Mouse (Mus musculus): ENCODE results near the gene Camta1.

Gene Camta1

GRCm38 (mm10) chr4:151709269-151709668 lies 152.4 kb downstream of the Camta1 start:
- TF ChIP-seq GATA4 (IDR thresholded peaks at IDR 0.05; ENCODE audit: insufficient replicate concordance, low read length) = no peak

GRCm38 (mm10) chr4:151703069-151703735 lies 158.5 kb downstream of the Camta1 start:
- no peak for TF ChIP-seq GATA4 (IDR thresholded peaks at IDR 0.05; ENCODE audit: insufficient replicate concordance, low read length)

GRCm38 (mm10) chr4:151702463-151702862 lies 159.2 kb downstream of the Camta1 start:
- TF ChIP-seq GATA4 (IDR thresholded peaks at IDR 0.05; ENCODE audit: insufficient replicate concordance, low read length) = no peak

GRCm38 (mm10) chr4:151695984-151696383 lies 165.7 kb downstream of the Camta1 start:
- TF ChIP-seq GATA4 (IDR thresholded peaks at IDR 0.05; ENCODE audit: insufficient replicate concordance, low read length) = no peak

DNA sequence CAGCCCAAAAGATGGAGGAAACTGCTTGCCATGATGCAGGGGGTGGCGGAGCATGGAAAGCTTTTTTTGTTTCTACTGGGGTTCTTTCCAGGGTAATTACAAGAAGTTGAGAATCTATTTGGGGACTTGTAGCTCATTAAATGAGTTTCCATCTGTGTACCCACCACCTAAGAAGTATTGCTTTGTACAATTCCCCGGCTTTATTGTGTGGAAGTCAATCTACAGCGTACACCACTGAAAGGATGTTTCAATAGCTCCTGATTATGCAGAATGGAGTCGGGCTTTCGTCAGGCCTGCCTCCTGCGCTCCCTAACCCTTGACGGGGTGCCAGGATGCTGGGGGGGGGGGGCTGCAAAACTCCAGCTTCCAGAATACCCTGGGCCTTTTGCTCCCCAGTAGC lies 167.1 kb downstream of the Camta1 start:
- TF ChIP-seq GATA4 (IDR thresholded peaks at IDR 0.05; ENCODE audit: insufficient replicate concordance, low read length) = no peak

- no peak for TF ChIP-seq GATA4 (IDR thresholded peaks at IDR 0.05; ENCODE audit: insufficient replicate concordance, low read length)
Observed at GRCm38 (mm10) chr4:151694047-151694446, 167.6 kb downstream of the Camta1 start.

- no peak for TF ChIP-seq GATA4 (IDR thresholded peaks at IDR 0.05; ENCODE audit: insufficient replicate concordance, low read length)
Observed at GRCm38 (mm10) chr4:151690041-151690440, 171.6 kb downstream of the Camta1 start.

- no peak for TF ChIP-seq GATA4 (IDR thresholded peaks at IDR 0.05; ENCODE audit: insufficient replicate concordance, low read length)
Observed at GRCm38 (mm10) chr4:151688206-151688605, 173.5 kb downstream of the Camta1 start.

DNA sequence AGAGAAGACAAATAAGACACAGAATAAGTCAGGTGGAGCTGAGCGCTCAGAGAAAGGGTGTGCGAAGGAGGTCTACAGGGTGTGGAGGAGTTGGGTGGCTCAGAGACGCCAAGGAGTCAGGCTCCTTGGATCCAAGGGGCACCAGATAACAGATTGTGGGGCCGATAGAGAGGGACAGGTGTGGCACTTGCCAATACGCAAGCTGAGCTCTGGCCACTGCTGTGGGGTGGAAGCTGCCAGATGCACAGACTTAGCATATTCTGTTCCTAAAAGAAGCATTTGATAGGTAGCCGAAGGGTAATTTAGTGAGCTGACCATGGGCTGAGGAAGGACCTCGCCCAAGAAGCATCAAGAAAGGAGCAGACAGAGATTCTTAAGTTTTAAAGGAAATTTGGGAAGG lies 177.1 kb downstream of the Camta1 start:
- TF ChIP-seq GATA4 (IDR thresholded peaks at IDR 0.05; ENCODE audit: insufficient replicate concordance, low read length) = no peak

- no peak for TF ChIP-seq GATA4 (IDR thresholded peaks at IDR 0.05; ENCODE audit: insufficient replicate concordance, low read length)
Observed at GRCm38 (mm10) chr4:151682831-151683488, 178.7 kb downstream of the Camta1 start.

DNA sequence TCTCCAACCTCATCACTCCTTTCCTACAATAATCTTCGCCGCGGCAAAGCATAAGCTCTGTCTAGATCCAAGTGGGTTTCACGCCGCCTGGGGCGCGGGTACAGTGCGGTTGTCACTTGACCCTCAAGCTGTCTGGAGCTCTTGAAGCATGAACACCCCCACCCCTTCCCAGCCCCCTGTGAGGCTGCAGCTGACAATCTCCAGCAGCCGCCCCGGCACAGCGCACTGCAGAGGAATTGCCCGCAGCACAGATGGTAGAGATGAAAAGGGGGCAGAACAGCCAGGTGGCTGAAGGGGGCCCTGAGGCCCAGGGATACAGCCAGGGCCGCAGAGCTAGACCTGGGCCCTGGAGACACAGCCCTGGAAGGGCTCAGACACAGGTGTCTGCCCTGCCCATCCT lies 189.2 kb downstream of the Camta1 start:
- no peak for TF ChIP-seq GATA4 (IDR thresholded peaks at IDR 0.05; ENCODE audit: insufficient replicate concordance, low read length)

DNA sequence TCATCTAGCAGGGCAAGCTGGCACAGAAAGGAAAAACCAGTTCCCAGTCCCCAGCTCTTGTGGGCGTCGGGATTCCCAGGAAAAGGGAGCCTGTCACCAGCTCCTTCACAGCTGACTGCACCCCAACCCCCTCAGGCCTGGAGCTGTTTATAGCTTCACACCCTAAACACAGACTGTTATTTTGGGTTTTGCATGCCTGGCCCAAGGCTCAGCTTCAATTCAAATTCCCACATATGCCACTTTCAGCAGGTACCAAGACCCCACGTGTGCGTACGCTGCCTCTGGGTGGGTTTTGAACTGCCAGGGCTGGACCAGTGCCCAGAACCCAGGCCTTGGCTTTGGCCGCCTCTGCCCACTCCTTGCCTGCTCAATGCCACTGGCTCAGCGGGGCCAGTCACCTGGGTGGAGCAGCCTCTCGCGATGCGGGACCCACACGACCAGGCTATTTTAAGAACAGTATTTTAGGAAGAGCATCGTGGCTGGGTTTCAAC lies 195.2 kb downstream of the Camta1 start:
- no peak for TF ChIP-seq GATA4 (IDR thresholded peaks at IDR 0.05; ENCODE audit: insufficient replicate concordance, low read length)

- no peak for TF ChIP-seq GATA4 (IDR thresholded peaks at IDR 0.05; ENCODE audit: insufficient replicate concordance, low read length)
Observed at GRCm38 (mm10) chr4:151661486-151661885, 200.2 kb downstream of the Camta1 start.

DNA sequence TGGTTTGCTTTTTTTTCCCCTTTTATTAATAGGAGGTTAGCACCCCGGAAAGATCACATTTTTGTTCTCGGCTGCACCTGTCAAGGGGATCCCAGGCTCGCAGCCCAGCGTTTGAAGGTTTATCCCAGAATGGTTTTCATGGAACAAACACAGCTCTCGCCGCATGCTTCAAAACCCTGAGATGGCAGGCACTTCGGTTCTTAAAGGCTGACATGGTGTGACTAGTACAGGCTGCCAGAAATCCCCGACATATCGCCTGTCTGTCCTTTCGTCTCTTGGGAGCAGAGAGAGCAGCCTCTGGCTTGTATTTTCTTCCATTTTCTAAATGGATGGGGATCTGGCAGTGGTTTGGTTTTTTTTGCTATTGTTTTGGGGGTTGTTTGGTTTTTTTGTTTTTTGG lies 205.2 kb downstream of the Camta1 start:
- no peak for TF ChIP-seq GATA4 (IDR thresholded peaks at IDR 0.05; ENCODE audit: insufficient replicate concordance, low read length)

DNA sequence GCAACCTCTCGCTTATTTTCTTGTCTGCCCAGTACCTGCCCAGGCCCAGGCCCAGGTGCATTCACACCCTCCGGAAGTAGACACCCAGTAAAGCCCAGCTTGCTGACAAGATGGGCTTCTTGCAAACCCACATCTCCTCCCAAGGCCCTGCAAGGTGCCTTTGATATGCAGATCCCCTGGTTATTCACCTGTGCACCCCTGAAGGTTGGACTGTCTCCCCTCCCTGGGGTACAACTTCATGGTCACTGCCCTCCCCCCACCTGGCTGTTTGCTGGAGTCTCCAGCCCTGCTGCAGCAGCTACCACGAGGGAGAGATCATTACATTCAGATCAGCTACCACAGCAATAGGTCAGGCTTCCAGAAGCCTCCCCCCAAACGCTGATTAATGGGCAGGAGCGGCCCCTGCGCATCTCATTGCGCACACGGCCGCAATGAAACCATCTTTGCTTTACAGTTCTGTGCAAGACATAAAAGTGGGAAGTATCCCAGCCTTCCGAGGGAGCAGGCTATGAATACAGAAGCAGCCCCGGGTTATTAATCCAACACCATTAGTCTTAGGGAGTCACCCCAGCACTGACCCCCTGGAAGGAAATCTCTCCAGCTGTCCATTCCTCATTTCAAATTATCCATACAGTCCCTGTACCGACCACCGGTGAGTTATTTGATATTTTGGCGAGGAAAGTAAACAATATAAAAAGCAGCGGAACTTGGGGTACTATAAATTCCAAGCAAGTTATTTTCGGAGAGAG lies 205.9 kb downstream of the Camta1 start:
- TF ChIP-seq GATA4 (IDR thresholded peaks at IDR 0.05; ENCODE audit: insufficient replicate concordance, low read length) = no peak

DNA sequence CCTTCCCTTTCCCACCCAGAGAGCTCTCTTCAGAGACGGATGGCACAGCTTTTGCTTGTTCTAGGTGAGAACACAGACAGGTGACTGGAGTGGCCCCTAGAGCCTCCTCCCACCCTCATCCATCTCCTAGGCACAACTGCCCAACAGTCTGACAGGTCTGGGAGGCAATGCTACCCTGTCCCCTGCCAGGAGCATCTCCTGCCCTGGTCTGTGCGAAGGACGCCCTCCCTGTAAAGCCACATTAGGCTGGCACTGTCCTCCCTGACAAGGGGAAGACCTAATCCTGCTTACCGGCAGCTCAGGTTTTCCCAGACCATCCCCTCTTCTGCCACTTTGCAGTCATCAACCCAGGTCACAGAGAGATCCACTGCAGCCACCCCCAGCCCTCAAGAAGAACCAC lies 206.4 kb downstream of the Camta1 start:
- no peak for TF ChIP-seq GATA4 (IDR thresholded peaks at IDR 0.05; ENCODE audit: insufficient replicate concordance, low read length)
